Mouse (Mus musculus) left cerebral cortex, adult 9 months (tissue): ENCODE results near the gene Mrpl4.

Experiments
- DNase-seq, 2 experiments: peaks; one replicate each; pipeline ENCODE4 v3.0.0; 2022; ENCODE audit warnings: low spot score in 2 of 2

The Mrpl4 gene

GRCm38 (mm10) chr9:21002627-21003551 is at the start of gene Mrpl4:
Gene Mrpl4, plus strand, starts transcription at chr9:21002738.
- peak; percentile 71 to 89 for DNase-seq

GRCm38 (mm10) chr9:20956989-20957388 is 45.5 kb upstream of the Mrpl4 start:
- DNase-seq: no peak

- no peak for DNase-seq
Measured at GRCm38 (mm10) chr9:20959430-20959938, 43.1 kb upstream of the Mrpl4 start, which contains the start of gene Dnmt1. Gene Dnmt1, minus strand, starts transcription at chr9:20959888.

- no peak for DNase-seq
Measured at GRCm38 (mm10) chr9:20961557-20961956, 41.0 kb upstream of the Mrpl4 start.

- DNase-seq: no peak
Measured at GRCm38 (mm10) chr9:20965606-20966005, 36.9 kb upstream of the Mrpl4 start.

- no peak for DNase-seq
Measured at GRCm38 (mm10) chr9:20966008-20966407, 36.5 kb upstream of the Mrpl4 start.

GRCm38 (mm10) chr9:20966747-20967146 is 35.8 kb upstream of the Mrpl4 start:
- DNase-seq: no peak

- no peak for DNase-seq
Measured at GRCm38 (mm10) chr9:20971751-20972140, 30.8 kb upstream of the Mrpl4 start.

- DNase-seq: peak; percentile 37 to 76
Measured at GRCm38 (mm10) chr9:20972141-20972992, 30.2 kb upstream of the Mrpl4 start.

- no peak for DNase-seq
Measured at GRCm38 (mm10) chr9:20973001-20973681, 29.4 kb upstream of the Mrpl4 start.

- no peak for DNase-seq
Measured at GRCm38 (mm10) chr9:20973682-20974075, 28.9 kb upstream of the Mrpl4 start.

GRCm38 (mm10) chr9:20975431-20976215 is 26.9 kb upstream of the Mrpl4 start:
- DNase-seq: peak in 1 of 2 experiments; percentile 16

GRCm38 (mm10) chr9:20976216-20976960 is 26.1 kb upstream of the Mrpl4 start, which contains the start of gene S1pr2:
Gene S1pr2, minus strand, starts transcription at chr9:20976781.
- peak in 1 of 2 experiments; percentile 47 for DNase-seq

- no peak for DNase-seq
Measured at GRCm38 (mm10) chr9:20976961-20977689, 25.4 kb upstream of the Mrpl4 start.

GRCm38 (mm10) chr9:20978409-20979095 is 24.0 kb upstream of the Mrpl4 start:
- DNase-seq: no peak

- DNase-seq: no peak
Measured at GRCm38 (mm10) chr9:20979181-20979580, 23.4 kb upstream of the Mrpl4 start.

- no peak for DNase-seq
Measured at GRCm38 (mm10) chr9:20979769-20980168, 22.8 kb upstream of the Mrpl4 start.

- DNase-seq: no peak
Measured at GRCm38 (mm10) chr9:20982171-20982570, 20.4 kb upstream of the Mrpl4 start.

- DNase-seq: no peak
Measured at GRCm38 (mm10) chr9:20983169-20983568, 19.4 kb upstream of the Mrpl4 start.
